Mouse (Mus musculus): ENCODE data around the gene Pld5.

Pld5 gene

DNA sequence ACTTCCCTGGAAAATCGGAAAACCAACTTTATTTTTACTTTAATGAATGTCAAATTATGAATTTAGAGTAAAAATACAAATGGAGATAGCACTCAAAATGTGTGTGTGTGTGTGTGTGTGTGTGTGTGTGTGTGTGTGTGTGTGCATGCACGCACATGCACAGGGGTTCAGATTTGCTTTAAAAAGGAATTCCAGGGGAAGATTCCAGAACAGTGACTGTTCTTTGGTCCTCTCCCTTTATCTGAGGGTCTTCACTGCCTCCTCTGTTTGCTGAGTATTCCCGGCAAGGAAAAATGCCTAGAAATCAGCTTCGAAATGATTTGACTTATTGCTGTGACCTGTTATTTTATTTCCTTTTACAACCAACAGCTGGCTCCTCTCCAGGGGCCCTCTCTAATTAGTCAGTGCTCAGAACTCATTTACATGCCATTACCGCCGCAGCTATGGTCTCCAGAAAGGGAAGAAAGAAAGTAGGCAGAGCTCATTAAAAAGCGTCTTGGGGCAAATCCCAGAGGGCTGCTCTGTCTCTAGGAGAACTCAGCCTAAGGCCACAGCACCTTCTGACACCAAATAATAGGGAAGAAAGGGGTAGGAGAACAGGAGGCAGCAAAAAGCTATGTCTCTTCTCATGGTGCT lies 176.3 kb downstream of the Pld5 start:
- DNase-seq (ENCODE audit: low read depth, low spot score), result no peak
- Histone ChIP-seq H3K36me3 (ENCODE audit: control insufficient read depth, insufficient read depth, low read length, poor library complexity, severe bottlenecking) (no peaks in the 10 kb centered on the region), H3K27me3 (ENCODE audit: control insufficient read depth, insufficient read depth, low read length, poor library complexity, severe bottlenecking) (no peaks in the 10 kb centered on the region)

DNA sequence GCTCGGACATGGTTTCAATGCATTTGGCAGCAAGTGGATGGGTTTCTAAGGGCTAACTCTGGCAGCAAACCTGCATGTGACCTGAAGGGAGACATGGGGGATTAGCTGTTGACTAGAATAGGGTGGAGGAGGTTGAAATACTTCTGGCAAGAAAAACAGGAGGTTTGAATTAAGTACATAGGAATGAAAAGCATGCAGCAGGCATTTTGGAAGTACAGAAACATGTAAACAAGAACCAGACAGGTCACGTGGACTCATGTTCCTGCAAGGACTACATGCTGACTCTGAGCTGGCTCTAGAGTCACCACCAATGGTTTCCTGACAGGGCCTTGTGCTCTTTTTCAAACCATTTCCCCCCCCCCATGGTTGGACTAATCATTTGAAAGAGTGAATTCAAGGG lies 183.0 kb downstream of the Pld5 start:
- Histone ChIP-seq H3K27me3 (ENCODE audit: control insufficient read depth, insufficient read depth, low read length, poor library complexity, severe bottlenecking) (no peaks in the 10 kb centered on the region), H3K36me3 (ENCODE audit: control insufficient read depth, insufficient read depth, low read length, poor library complexity, severe bottlenecking) (no peaks in the 10 kb centered on the region)
- DNase-seq (ENCODE audit: low read depth, low spot score), result no peak

DNA sequence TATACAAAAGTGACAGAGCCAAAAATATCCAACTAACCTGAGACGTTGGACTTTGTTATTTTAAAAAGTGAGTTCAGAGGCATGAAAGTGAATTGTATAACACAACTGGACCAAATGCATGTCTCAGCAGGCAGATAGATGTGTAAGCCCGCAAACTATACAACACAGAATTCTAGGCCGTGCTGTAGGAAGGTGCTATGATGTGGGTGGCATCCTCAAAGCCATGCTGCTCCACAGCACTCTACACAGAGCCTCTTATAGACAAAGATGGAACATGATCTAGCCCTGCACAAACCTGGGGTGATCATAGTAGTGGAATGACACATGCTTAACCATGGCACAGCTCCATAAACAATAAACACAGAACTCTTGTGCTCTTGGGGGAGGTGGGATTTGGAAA lies 185.7 kb downstream of the Pld5 start:
- no peak for DNase-seq (ENCODE audit: low read depth, low spot score)
- Histone ChIP-seq H3K27me3 (ENCODE audit: control insufficient read depth, insufficient read depth, low read length, poor library complexity, severe bottlenecking) (no peaks in the 10 kb centered on the region), H3K36me3 (ENCODE audit: control insufficient read depth, insufficient read depth, low read length, poor library complexity, severe bottlenecking) (no peaks in the 10 kb centered on the region)

DNA sequence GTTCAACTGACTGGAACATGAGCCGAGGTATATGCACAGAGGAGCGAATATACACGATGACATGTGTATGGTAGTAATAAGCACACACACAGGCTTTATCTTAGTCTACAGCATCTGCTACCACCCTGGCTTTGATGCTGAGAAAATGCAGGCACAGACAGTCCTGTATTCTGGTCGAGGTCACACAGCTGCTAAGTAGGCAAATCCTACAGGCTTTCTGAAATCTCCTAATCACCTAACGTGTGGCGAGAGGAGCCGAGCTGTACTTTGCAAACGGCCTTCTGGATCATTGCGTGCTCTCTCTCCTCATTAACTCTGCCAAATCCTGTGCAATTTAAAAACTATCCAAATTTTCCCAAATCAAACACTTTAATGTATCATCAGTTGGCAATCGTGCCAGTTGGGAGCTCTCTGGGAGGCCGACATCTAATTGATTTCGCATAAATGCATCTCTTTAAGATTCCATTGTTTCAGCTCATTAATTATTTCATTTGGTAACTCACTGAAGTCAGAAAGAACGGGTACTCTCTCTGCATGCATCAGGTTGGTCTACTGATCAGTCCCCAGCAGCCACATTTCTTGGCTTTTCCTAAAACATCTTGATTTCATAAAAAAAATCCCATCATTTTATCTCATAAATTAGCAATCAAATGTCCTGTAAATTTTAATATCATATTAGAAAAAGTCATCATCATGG lies 189.0 kb downstream of the Pld5 start:
- DNase-seq (ENCODE audit: low read depth, low spot score), result no peak
- Histone ChIP-seq H3K36me3 (ENCODE audit: control insufficient read depth, insufficient read depth, low read length, poor library complexity, severe bottlenecking) (no peaks in the 10 kb centered on the region), H3K27me3 (ENCODE audit: control insufficient read depth, insufficient read depth, low read length, poor library complexity, severe bottlenecking) (no peaks in the 10 kb centered on the region)

DNA sequence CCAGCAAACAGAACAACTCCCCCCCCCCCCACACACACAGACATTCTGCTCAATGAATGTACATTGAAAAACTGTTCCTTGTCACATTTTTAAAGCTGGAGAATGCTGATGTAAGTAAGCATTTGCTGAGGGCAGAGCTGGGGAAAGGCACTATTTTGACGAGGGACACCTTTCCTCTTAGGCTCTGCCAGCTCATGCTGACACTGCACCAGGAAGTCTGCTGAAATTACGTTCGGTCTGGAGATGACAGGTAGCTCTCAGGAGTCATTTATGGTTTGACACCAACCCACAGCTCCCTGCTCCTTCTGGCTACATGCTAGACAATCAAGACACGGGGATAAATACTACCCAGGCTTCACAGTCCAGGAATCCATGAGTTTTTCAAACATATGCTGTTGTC lies 192.8 kb downstream of the Pld5 start:
- DNase-seq (ENCODE audit: low read depth, low spot score), result no peak
- Histone ChIP-seq H3K36me3 (ENCODE audit: control insufficient read depth, insufficient read depth, low read length, poor library complexity, severe bottlenecking) (no peaks in the 10 kb centered on the region), H3K27me3 (ENCODE audit: control insufficient read depth, insufficient read depth, low read length, poor library complexity, severe bottlenecking) (no peaks in the 10 kb centered on the region)

DNA sequence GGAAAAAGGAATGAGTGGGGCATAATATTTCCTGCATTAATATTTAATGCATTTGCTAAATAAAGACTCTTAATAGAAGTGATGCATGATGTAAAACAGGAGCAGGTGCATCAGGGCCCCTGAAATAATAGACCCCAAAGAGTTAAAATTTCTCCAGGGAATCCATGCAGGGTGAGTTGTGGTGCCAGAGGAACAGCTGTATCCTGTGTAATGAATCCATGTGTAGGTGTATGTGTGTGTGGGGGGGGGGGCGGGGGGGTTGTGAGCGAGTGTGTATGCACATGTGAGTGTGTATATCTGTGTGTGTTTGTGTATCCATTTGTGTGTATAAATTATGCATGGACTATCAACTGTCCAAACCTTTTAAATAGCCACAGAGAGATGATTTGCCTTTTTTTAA lies 194.1 kb downstream of the Pld5 start:
- Histone ChIP-seq H3K27me3 (ENCODE audit: control insufficient read depth, insufficient read depth, low read length, poor library complexity, severe bottlenecking) (no peaks in the 10 kb centered on the region), H3K36me3 (ENCODE audit: control insufficient read depth, insufficient read depth, low read length, poor library complexity, severe bottlenecking) (no peaks in the 10 kb centered on the region)
- no peak for DNase-seq (ENCODE audit: low read depth, low spot score)

DNA sequence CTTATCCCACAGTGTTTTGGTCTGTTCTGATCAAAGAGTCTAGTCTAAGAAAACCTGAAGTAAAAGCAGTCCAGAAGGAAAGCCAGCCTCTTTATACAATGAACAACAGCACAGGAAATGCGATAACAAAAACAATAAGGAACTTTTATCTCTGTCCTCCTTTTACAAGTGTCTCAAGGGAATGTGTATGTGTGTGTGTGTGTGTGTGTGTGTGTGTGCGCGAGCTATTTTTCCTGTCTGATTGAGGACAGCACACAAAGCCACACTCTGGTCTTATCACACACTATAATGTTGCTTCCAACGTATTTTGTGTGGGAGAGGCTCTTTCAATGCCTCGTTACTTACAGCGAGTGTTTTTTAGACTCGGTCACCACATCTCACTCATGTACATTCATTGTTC lies 196.7 kb downstream of the Pld5 start:
- no peaks in the 10 kb centered on the region for H3K36me3 ChIP-seq (ENCODE audit: control insufficient read depth, insufficient read depth, low read length, poor library complexity, severe bottlenecking)
- no peak for DNase-seq (ENCODE audit: low read depth, low spot score)
- H3K27me3 ChIP-seq (ENCODE audit: control insufficient read depth, insufficient read depth, low read length, poor library complexity, severe bottlenecking), result no peaks in the 10 kb centered on the region

DNA sequence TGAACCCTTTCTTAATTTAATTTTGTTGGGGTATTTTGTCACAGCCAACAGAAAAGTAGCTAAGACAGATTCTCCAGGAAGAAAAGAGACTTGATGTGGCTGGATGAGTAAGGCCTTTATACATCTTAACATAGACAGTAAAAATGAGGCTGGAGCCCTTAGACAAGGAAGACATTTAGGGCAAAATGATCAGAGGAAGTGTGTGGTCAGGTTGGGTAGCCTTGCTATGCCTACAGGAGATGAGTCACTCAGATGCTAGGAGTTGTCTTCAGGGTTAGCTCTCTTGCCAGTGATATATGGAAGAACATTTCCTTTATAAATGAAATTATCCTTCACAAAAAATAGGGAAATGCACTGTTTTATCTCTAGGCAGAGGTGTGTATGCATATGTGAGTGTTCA lies 198.3 kb downstream of the Pld5 start:
- H3K36me3 ChIP-seq (ENCODE audit: control insufficient read depth, insufficient read depth, low read length, poor library complexity, severe bottlenecking), result no peaks in the 10 kb centered on the region
- H3K27me3 ChIP-seq (ENCODE audit: control insufficient read depth, insufficient read depth, low read length, poor library complexity, severe bottlenecking), result no peaks in the 10 kb centered on the region
- DNase-seq (ENCODE audit: low read depth, low spot score), result no peak

DNA sequence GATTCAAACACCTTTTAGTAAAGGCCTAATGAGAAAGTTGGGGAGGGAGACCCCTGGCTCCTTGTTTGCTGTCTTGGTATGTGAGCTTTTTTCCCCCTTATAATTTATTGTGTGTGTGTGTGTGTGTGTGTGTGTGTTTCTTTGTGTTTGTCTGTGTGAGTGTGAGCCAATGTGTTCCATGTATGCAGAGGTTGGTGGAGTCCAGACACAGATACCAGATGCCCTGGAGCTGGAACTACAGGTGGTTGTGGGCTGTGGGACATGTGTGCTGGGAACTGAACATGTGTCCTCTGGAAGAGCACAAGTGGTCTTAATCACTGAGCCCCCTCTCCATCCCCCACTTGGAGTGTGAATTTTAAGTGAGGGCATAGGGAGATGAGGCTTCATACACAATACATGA lies 199.3 kb downstream of the Pld5 start:
- no peaks in the 10 kb centered on the region for H3K36me3 ChIP-seq (ENCODE audit: control insufficient read depth, insufficient read depth, low read length, poor library complexity, severe bottlenecking)
- no peak for DNase-seq (ENCODE audit: low read depth, low spot score)
- no peaks in the 10 kb centered on the region for H3K27me3 ChIP-seq (ENCODE audit: control insufficient read depth, insufficient read depth, low read length, poor library complexity, severe bottlenecking)

DNA sequence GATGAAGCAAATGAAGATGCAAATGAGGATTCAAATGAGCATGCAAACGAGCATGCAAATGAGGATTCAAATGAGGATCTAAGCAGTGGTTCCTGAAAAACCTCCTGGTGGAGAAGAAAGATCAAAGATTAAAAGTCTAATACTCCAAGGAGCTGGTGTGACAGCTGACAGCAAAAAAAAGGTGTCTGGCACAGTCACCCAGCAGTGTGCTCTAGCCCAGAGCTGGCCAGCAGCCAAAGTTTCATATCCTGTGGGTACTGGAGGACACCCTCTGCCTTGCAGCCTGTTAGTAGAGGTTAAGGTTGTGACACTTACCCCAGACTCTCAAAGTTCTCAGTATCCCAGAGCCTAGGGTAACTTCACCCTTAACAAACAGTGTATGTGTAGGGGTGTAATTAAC lies 199.7 kb downstream of the Pld5 start:
- H3K36me3 ChIP-seq (ENCODE audit: control insufficient read depth, insufficient read depth, low read length, poor library complexity, severe bottlenecking), result no peaks in the 10 kb centered on the region
- DNase-seq (ENCODE audit: low read depth, low spot score), result no peak

DNA sequence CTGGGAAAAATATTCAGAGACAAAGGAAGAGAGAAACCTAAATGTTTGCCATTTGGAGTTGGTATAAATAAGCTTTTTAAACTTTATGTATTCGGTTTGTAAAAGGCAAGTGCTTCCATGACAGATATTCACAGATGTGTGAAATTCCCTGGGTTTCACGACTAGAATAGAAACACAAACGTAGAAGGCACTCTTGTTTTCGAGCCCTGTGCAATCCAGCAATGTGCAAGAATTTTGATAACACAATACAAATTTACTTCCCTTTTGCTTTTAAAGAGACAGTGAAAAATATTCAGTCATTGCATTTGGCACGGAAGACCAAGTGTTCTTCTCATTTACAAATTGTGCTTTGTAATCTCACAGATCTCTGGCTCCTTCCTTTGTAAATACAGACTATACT lies 200.6 kb downstream of the Pld5 start:
- H3K27me3 ChIP-seq (ENCODE audit: control insufficient read depth, insufficient read depth, low read length, poor library complexity, severe bottlenecking), result no peaks in the 10 kb centered on the region
- no peak for DNase-seq (ENCODE audit: low read depth, low spot score)

More for the DNA sequence above, 199.7 kb downstream of the Pld5 start:
- H3K27me3 ChIP-seq (ENCODE audit: control insufficient read depth, insufficient read depth, low read length, poor library complexity, severe bottlenecking), result no peaks in the 10 kb centered on the region

DNA sequence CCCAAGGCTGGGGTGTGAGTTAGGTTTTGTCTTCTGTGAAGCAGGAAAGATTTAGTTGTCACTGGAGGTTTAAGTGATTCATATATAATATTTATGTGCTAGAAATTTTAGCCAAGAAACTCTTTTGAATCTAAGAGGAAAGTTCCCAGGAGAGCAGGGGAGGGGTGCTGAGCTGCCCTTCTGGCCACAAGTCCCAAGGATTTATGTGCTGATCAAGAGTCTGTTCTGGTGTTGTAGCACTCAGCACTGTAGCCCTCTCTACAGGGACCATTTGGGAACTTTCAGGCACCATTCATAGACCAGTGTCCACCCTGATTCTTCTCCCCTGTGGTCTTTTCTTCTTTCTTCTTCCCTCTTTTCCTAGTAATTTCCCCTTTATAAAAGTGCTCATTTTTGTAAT lies 209.8 kb downstream of the Pld5 start:
- no peak for DNase-seq (ENCODE audit: low read depth, low spot score)
- H3K36me3 ChIP-seq (ENCODE audit: control insufficient read depth, insufficient read depth, low read length, poor library complexity, severe bottlenecking), result no peaks in the 10 kb centered on the region
- H3K27me3 ChIP-seq (ENCODE audit: control insufficient read depth, insufficient read depth, low read length, poor library complexity, severe bottlenecking), result no peaks in the 10 kb centered on the region

More for the DNA sequence above, 200.6 kb downstream of the Pld5 start:
- H3K36me3 ChIP-seq (ENCODE audit: control insufficient read depth, insufficient read depth, low read length, poor library complexity, severe bottlenecking), result no peaks in the 10 kb centered on the region

DNA sequence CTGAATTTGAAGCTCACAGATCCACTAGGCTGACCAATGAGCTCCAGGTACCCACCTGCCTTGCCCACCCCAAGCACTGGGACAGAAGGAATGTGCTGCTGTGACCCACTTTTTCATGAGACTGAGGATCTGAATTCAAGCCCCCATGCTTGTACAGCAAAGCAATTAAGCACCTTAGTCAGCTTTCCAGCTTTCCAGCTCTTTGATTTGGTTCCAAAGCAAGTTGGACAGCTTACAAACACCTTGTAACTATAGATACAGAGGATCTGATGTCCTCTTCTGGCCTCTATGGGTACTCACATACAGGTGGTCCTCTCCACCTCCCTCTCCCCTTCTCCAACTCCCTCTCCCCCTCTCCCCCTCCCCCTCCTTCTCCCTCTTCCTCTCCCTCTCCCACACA lies 210.6 kb downstream of the Pld5 start:
- Histone ChIP-seq H3K36me3 (ENCODE audit: control insufficient read depth, insufficient read depth, low read length, poor library complexity, severe bottlenecking) (no peaks in the 10 kb centered on the region), H3K27me3 (ENCODE audit: control insufficient read depth, insufficient read depth, low read length, poor library complexity, severe bottlenecking) (no peaks in the 10 kb centered on the region)
- DNase-seq (ENCODE audit: low read depth, low spot score), result no peak

DNA sequence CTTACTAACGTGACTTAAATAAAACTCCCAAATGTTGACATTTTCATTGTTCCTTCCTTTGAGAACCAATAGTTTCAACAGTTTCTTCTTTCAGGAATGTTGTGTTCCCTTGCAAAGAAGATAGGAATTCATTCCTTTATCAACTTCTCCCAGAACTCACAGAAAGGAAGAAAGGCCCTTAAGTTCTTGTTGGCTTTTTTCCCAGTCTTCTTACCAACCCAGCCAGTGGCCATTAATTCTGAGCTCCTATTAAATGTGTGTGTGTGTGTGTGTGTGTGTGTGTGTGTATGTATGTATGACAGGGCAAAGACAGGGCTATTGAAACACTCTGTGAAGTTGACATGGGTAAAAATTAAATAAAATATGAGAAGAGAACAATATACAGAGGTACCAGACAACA lies 221.5 kb downstream of the Pld5 start:
- Histone ChIP-seq H3K36me3 (ENCODE audit: control insufficient read depth, insufficient read depth, low read length, poor library complexity, severe bottlenecking) (no peaks in the 10 kb centered on the region), H3K27me3 (ENCODE audit: control insufficient read depth, insufficient read depth, low read length, poor library complexity, severe bottlenecking) (no peaks in the 10 kb centered on the region)
- no peak for DNase-seq (ENCODE audit: low read depth, low spot score)

DNA sequence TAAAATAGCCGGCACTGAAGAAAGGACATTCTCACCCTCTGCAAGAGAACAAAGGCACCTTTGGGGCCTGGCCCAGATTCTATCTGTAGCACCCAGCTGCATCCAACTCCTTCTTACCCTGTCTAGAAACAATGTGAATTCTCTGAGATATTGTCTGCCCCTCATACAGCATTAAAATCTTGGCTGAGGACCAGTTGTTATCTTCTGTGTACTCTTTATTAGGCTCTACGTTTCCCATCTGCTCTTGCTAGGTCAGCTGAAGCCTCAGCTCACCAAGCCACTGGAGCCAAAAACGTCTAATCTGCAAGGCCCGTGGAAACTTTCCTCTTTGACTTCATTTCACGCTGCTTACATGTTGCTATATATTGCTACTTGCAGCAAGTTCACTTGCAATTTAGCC lies 228.1 kb downstream of the Pld5 start:
- DNase-seq (ENCODE audit: low read depth, low spot score), result no peak
- Histone ChIP-seq H3K27me3 (ENCODE audit: control insufficient read depth, insufficient read depth, low read length, poor library complexity, severe bottlenecking) (no peaks in the 10 kb centered on the region), H3K36me3 (ENCODE audit: control insufficient read depth, insufficient read depth, low read length, poor library complexity, severe bottlenecking) (no peaks in the 10 kb centered on the region)

DNA sequence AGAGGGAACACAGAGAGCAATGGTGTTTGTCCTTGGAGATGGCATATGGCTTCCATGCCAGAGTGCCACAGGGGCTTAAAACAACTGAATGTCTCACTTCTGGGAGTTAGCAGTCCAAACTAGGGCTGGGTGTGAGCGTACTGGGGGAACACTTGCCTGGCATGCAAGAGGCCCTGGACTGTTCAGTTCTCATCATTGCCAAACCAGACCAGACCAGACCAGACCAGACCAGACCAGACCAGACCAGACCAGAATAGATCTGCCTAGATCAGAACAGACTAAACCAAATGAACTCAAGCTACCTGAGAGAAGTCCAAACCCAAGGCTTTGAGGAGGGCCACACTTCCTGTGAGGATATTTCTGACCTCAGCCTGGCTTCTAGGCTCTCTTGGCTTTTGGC lies 228.7 kb downstream of the Pld5 start:
- H3K27me3 ChIP-seq (ENCODE audit: control insufficient read depth, insufficient read depth, low read length, poor library complexity, severe bottlenecking), result no peaks in the 10 kb centered on the region
- no peak for DNase-seq (ENCODE audit: low read depth, low spot score)
- no peaks in the 10 kb centered on the region for H3K36me3 ChIP-seq (ENCODE audit: control insufficient read depth, insufficient read depth, low read length, poor library complexity, severe bottlenecking)

All from splenic B cell, adult 2 months (primary cell).